Mouse (Mus musculus) colon, adult 2 months (tissue): ENCODE results near the gene Cpz. TPM values are rescaled to one million over a fixed set of nuclear protein-coding genes. Genes with fewer than 3 reads are reported as not detected.

Experiments
- polyA plus RNA-seq: library from polyadenylated mRNA; depleted of rRNA; stranded (reverse); fragments of >200 nt; gene quantifications from 2 replicates; pipeline ENCODE4 v1.2.3, GENCODE M21; 2012; rRNA removed

The Cpz gene
- polyA plus RNA-seq, result 1.4 and 1.6 TPM in 2 replicates

DNA sequence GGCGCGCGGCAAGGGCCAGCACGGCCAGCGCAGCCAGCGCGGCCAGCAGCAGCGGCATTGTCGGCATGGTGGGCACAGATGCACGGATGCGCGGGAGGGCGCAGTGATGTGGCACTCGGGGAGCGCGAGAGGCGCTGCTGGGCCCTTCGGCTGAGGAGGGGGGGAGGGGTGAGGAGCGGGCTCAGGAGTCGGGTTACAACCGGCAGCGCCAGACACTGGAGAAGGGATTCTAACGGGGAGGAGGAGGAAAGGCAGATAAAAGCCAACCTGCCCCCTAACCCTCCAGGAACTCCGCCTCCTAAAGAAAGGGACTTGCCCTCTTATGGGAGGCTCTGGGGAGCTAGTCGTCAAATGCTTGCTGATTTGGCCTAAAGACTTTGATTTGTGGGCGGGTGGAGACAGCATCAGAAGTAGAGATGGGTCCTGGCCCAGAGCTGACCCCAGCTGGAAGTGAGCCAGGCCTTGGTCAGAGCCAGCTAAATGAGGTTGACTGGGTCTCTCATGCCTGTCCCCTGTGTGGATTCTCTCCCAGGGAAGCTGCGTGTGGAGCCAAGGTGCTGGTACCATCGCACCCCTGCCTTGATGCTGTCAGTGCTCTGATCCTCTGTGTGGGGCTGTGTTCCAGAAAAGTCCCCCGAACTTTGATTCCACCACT, at the start of gene Cpz:
Gene Cpz, minus strand, starts transcription at position 230 of the 655 bp plus-strand sequence.

GRCm38 (mm10) chr5:35574653-35575599, 49.4 kb upstream of the Cpz start, which contains the start of gene Trmt44:
Gene Trmt44 (minus strand): TSS chr5:35575070.

Other genes with a start within 250 kb of the Cpz start
- 2.1 and 2.4 TPM in 2 replicates for gene Adra2c, start 247.4 kb downstream of the Cpz start, polyA plus RNA-seq
- not detected in 2 replicates for gene Hmx1, start 136.6 kb downstream of the Cpz start, polyA plus RNA-seq
- gene Trmt44, start 49.4 kb upstream of the Cpz start, polyA plus RNA-seq, result 4.7 and 5.3 TPM in 2 replicates
- 40.7 and 45.4 TPM in 2 replicates for gene Acox3, start 57.3 kb upstream of the Cpz start, polyA plus RNA-seq
- gene Htra3, start 154.1 kb upstream of the Cpz start, polyA plus RNA-seq, result 84.0 and 95.6 TPM in 2 replicates
- gene Sh3tc1, start 214.3 kb upstream of the Cpz start, polyA plus RNA-seq, result 19.8 and 20.1 TPM in 2 replicates
- gene Ablim2, start 232.2 kb upstream of the Cpz start, polyA plus RNA-seq, result 21.5 and 23.1 TPM in 2 replicates